Mouse (Mus musculus) bone marrow macrophage, adult 2 months (primary cell): Measurements from ENCODE around the gene Ly6g6f. TPM values are rescaled to one million over a fixed set of nuclear protein-coding genes. Genes with fewer than 3 reads are reported as not detected.

Experiments used
- H3K27ac ChIP-seq: 2 replicates; pipeline ENCODE4 v1.5.1; 2012; ENCODE audit warnings: low read depth, low read length; ENCODE audit not compliant: insufficient read depth
- H3K4me1 ChIP-seq: 2 replicates; pipeline ENCODE4 v1.6.1; 2012; ENCODE audit warnings: low read length; ENCODE audit not compliant: control insufficient read depth, insufficient read depth
- H3K4me3 ChIP-seq: 2 replicates; pipeline ENCODE4 v1.5.1; 2012; ENCODE audit warnings: mild to moderate bottlenecking, low read length, moderate library complexity; ENCODE audit not compliant: insufficient read depth
- CTCF ChIP-seq: IDR thresholded peaks from 2 replicates; pipeline ENCODE4 v1.5.1; 2012; ENCODE audit warnings: low read depth, mild to moderate bottlenecking, low read length, moderate library complexity
- POLR2A ChIP-seq: IDR thresholded peaks from 2 replicates; pipeline ENCODE4 v1.6.1; 2012; ENCODE audit warnings: mild to moderate bottlenecking, low read depth, low read length, borderline replicate concordance
- polyA plus RNA-seq: library from polyadenylated mRNA; stranded (reverse); fragments of >200 nt; gene quantifications from 2 replicates; pipeline ENCODE4 v1.2.4, GENCODE M21; 2012; ENCODE audit not compliant: missing spikeins, insufficient read depth, insufficient read length

Ly6g6f gene
- polyA plus RNA-seq, 1 experiment: not detected

DNA sequence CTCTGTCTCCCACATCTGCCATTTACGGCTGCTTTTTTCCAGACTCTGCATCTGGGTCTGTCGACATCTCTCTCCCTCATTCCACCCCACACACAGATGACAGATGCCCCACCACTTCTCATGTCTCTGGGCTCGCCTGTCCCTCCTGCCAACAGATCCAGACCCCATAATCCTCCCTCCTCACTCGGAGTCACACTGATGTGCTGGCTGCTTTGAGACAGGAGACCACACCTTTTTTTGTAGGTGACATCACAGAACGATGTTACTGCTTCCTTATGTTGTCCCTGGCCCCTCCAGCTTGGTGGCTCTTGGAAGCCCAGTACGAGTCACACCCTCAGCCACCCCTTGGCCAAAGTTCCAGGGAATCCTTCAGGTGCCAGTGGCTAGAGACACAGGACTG, 5.2 kb downstream of the Ly6g6f start:
- Histone ChIP-seq H3K27ac (no peak overlapping the region), H3K4me3 (no peak overlapping the region), H3K4me1 (peaks cover 24% of the 10 kb centered on the region)
- TF ChIP-seq POLR2A (no peak), CTCF (no peak)

DNA sequence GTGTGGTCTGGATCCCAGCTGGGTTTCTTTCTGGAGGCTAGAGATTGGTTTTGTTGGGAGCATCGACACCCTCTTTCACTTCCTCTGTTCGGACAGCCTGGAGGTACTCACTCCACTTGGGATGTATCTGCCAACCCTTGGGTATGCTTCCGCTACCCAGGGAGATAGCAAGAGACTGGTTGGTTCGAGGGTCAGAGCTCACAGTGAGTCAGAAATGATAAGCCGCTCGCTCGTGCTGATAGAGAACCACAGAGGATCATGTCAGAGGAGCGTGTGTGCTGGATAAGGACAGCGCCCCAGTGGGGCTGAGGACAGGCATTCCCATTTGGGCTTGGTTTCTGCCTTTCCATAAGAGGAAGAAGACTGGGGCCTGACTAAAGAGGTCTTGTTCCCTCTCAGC, 5.6 kb downstream of the Ly6g6f start:
- no peak overlapping the region for H3K4me3 ChIP-seq
- no peak overlapping the region for H3K27ac ChIP-seq
- H3K4me1 ChIP-seq: peaks cover 24% of the 10 kb centered on the region
- TF ChIP-seq POLR2A (no peak), CTCF (no peak)

DNA sequence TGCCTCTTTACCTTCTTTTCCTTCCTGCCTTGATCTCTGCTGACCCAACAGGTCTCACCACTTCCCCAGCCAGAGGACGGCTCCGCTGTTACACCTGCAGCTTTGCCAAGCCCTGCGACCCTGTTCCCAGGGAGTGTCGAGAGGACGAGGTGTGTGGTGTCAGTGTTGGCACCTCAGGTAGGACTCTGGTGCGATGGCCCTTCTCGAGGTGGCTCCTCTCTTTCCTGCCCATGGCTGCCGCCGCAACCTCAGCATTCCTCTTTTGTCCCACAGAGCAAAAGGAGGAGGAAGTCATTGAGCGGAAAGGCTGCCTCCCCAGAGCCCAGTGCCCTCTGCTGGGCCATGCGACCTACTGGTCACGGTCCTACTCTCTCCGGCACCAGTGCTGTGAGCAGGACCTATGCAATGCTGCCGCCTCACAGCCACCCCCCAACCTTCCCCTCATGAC, 7.6 kb downstream of the Ly6g6f start, which contains the start of gene Ly6g6d:
Gene Ly6g6d (minus strand): TSS at position 280 of the 448 bp plus-strand sequence.
- Histone ChIP-seq H3K4me3 (peak within 1 kb of the TSS; percentile 37), H3K27ac (no peak within 1 kb of the TSS), H3K4me1 (peaks cover 24% of the 10 kb centered on the region)
- peak; percentile 32; the same call in 1 of the 2 replicates for TF ChIP-seq CTCF
- TF ChIP-seq POLR2A: no peak

DNA sequence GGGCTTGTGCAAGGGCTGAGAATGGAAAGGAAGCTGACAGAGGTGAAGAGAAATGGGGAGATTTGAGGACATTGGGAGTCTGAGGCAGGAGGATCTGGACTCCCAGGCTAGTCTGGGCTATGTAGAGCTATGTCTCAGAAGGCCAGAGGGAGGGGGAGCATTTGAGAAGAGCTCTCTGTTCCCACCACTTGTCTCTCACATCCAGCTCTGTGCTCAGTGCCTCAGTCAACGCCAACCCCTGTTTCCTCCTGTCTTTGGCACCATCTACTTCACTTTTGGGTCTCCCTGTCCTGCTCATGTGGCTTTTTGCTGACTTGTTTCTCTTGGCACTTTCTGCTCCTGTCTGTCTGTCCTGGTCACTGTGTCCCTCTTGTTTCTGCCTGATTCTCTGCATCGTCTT, 8.1 kb downstream of the Ly6g6f start:
- TF ChIP-seq CTCF (no peak), POLR2A (no peak)
- no peak overlapping the region for H3K27ac ChIP-seq
- peaks cover 24% of the 10 kb centered on the region for H3K4me1 ChIP-seq
- H3K4me3 ChIP-seq: no peak overlapping the region

DNA sequence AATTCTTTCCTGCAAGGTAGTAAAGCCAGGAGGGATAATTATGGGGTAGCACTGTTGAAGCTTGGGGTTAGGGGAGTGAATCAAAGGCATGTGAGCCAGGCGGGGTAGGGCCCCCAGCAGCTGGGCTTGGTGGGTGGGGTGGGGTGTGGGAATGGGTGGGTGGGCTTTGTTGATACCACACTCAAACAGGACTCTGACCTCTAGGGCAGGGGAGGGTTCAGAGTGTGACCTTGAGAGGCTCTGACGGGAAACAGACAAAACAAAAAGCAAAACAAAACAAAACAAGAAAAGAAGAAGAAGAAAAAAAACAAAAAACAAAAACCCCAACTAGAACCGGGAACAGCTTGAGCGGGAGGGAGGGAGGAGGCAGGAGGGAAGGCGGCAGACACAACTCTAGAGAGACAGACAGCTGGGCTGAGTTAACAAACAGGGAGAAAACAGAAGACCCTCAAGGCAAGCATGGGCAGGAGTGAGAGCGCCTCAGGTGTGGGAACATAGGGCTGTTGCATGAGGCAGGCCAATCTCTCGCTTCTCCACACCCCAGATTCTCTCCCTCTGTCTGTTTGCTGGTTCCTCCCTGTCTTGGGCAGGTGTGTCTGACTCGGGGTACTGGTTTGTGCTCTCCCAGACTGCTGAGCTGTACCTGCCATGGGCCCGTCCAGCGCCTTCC, 8.8 kb downstream of the Ly6g6f start, which contains the start of gene Ly6g6e:
Gene Ly6g6e (plus strand): TSS at position 396 of the 670 bp plus-strand sequence.
- Histone ChIP-seq H3K4me3 (peak within 1 kb of the TSS; percentile 37), H3K27ac (no peak within 1 kb of the TSS), H3K4me1 (peaks cover 24% of the 10 kb centered on the region)
- no peak for TF ChIP-seq POLR2A
- TF ChIP-seq CTCF: no peak

DNA sequence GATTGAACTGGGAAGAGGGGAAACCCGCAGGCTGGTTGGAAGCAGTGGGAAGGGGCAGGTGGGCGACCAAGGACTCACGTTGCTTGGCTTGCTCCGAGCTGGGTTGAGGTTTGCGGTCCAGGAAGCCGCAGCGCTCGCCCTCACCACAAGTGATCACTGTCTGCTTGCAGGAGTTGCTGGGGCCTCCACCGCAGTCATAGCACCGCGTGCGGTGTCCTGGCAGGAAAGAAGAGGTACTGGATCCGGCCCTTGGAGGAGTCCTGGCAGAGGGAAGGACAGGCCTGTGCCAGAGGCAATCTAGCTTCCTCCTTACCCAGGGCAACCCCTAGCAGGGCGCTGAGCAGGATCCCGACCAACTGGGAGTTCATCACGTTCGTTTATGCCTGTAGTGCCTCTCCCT, 11.3 kb downstream of the Ly6g6f start:
- no peak overlapping the region for H3K27ac ChIP-seq
- H3K4me1 ChIP-seq: peaks cover 9% of the 10 kb centered on the region
- TF ChIP-seq CTCF (no peak), POLR2A (no peak)
- H3K4me3 ChIP-seq: no peak overlapping the region

DNA sequence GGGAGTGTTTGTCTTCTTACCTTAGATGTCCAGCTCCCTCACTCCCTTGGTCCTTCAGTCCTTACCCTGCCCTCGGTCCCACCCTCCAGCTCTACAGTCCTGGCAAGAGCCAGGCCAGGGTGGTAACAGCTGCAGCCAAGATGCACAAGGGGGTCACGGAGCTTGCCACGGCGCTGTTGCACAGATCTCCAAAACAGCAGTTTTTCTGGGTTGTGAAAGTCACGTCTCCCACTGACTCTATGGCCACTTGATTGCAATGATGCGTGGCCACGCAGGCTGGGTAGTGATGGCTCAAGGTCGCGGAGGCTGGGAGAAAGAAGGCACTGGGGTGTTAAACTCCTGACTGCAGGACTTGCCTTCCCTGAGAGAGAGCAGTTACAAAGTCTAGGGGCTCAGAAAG, 14.0 kb downstream of the Ly6g6f start:
- Histone ChIP-seq H3K27ac (no peak overlapping the region), H3K4me1 (no peaks in the 10 kb centered on the region), H3K4me3 (no peak overlapping the region)
- TF ChIP-seq CTCF (no peak), POLR2A (no peak)

DNA sequence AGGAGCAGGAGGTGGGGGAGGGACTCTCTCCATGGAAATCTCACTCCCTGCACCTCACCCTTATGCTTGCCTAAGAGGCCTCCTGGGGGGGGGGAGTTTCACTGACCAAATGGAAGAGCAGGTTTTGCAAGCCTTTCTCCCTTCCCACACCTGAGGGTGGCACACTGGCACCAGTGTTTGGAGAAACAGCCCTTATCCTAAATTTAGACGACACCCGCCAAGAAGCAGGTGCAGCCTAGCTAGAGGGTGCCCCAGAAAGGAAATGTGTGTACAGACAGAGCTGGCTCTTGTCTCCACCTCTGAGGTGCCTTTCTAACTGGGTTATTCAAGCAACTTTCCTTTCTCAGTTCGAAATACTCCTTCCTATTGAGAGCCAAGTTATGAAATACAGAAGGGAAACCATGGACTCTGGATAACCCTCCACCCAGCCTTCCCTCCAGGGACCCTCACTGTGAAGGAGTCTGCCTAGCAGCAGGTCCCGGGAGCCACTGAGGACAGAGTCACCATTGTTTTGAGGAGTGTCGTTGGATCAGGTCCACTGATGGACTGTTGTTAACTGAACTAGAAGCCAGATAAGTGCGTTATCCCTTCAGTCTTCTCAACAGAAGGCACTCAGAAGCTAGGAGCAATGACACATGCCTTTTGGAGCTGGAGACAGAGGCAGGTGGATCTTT, 14.7 kb downstream of the Ly6g6f start:
- no peaks in the 10 kb centered on the region for H3K4me1 ChIP-seq
- H3K4me3 ChIP-seq: no peak overlapping the region
- no peak overlapping the region for H3K27ac ChIP-seq
- TF ChIP-seq POLR2A (no peak), CTCF (no peak)

DNA sequence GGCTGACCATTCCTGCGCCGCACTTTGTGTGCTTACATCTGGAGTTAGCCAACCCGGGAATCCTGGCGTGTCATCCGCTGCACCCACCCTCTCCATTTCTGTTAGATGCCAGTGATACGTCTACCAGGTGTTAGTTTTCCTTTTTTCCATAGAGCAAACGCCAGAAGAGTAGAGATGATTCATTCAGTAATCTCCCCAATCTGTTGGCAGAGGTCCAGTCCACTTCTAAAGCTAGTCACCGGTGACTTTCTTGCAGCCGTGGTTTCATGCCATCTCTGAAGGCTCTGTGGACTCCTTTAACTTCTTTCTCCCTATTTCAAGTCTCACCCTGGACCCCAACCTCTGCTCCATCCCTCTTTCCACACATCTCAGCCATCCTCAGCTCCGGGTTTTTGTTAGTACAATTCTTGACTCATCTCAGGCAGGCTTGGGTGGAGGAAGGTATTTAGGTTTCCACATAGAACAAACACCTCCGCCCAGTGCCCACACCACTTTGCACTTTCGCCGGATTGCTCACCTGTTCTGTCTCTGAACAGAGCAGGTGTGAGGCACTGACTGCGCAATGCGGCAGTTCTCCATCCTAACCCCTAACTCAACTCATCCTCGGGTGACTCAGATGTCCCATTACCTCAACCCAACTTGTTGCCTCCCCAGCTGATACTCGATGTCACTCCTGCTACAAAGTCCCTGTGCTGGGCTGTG, 17.0 kb downstream of the Ly6g6f start:
- 0 out of 2 replicates have a peak, but pooled peaks cover 2% of the 10 kb centered on the region for H3K4me1 ChIP-seq
- no peak overlapping the region for H3K4me3 ChIP-seq
- TF ChIP-seq POLR2A (no peak), CTCF (no peak)
- H3K27ac ChIP-seq: no peak overlapping the region
